Mouse (Mus musculus) adrenal gland, postnatal 0 days (tissue): ENCODE results near the gene Polr3c. TPM values are rescaled to one million over a fixed set of nuclear protein-coding genes. Genes with fewer than 3 reads are reported as not detected.

Experiments
- polyA plus RNA-seq: library from polyadenylated mRNA; unstranded; fragments of >200 nt; fragmentation: Nextera tagmentation; extraction: Ambion mirVana; gene quantifications from 2 replicates; pipeline ENCODE4 v1.2.1, GENCODE M21; 2015

Polr3c gene
- polyA plus RNA-seq, result 21.9 and 26.0 TPM in 2 replicates

GRCm38 (mm10) chr3:96727343-96727827 is at the start of gene Polr3c, which contains the start of gene Rnf115:
Gene Polr3c (minus strand): TSS chr3:96727628.
Gene Rnf115 (plus strand): TSS chr3:96727664.

GRCm38 (mm10) chr3:96707903-96708683 is 19.3 kb downstream of the Polr3c start, which contains the start of gene Nudt17:
Gene Nudt17 (minus strand): TSS chr3:96708562.

GRCm38 (mm10) chr3:96696198-96696765 is 31.1 kb downstream of the Polr3c start, which contains the start of gene Pias3:
Gene Pias3 (plus strand): TSS chr3:96696384.

GRCm38 (mm10) chr3:96669727-96670468 is 57.5 kb downstream of the Polr3c start, which contains the start of gene Ankrd35:
Gene Ankrd35 (plus strand): TSS chr3:96670131.

Other genes with a start within 250 kb of the Polr3c start
- gene Hfe2, start 202.5 kb downstream of the Polr3c start, polyA plus RNA-seq, result 0.88 and 1.3 TPM in 2 replicates
- gene Txnip, start 169.7 kb downstream of the Polr3c start, polyA plus RNA-seq, result 428 and 484 TPM in 2 replicates
- gene Gm16253, start 150.6 kb downstream of the Polr3c start, polyA plus RNA-seq, result 0.54 and 0.76 TPM in 2 replicates
- gene Polr3gl, start 133.4 kb downstream of the Polr3c start, polyA plus RNA-seq, result 34.6 and 48.1 TPM in 2 replicates
- gene Ankrd34a, start 131.0 kb downstream of the Polr3c start, polyA plus RNA-seq, result 1.1 and 1.6 TPM in 2 replicates
- 6.3 and 7.1 TPM in 2 replicates for gene Lix1l, start 126.5 kb downstream of the Polr3c start, polyA plus RNA-seq
- gene Rbm8a, start 97.7 kb downstream of the Polr3c start, polyA plus RNA-seq, result 66.6 and 83.3 TPM in 2 replicates
- 55.1 and 71.8 TPM in 2 replicates for gene Pex11b, start 92.3 kb downstream of the Polr3c start, polyA plus RNA-seq
- gene Gm42957, start 92.2 kb downstream of the Polr3c start, polyA plus RNA-seq, result 0.06 TPM in 1 of 2 replicates, not detected in the other
- 0.84 and 1.3 TPM in 2 replicates for gene Itga10, start 82.0 kb downstream of the Polr3c start, polyA plus RNA-seq
- gene Ankrd35, start 57.5 kb downstream of the Polr3c start, polyA plus RNA-seq, result 1.5 and 2.2 TPM in 2 replicates
- 24.3 and 35.9 TPM in 2 replicates for gene Pias3, start 31.2 kb downstream of the Polr3c start, polyA plus RNA-seq
- 5.5 and 10.6 TPM in 2 replicates for gene Nudt17, start 19.1 kb downstream of the Polr3c start, polyA plus RNA-seq
- 36.9 and 51.1 TPM in 2 replicates for gene Rnf115, start within 50 bp of the Polr3c start, polyA plus RNA-seq
- gene Pdzk1, start 101.7 kb upstream of the Polr3c start, polyA plus RNA-seq, result 1.8 and 2.4 TPM in 2 replicates
- 0.06 and 0.15 TPM in 2 replicates for gene Cd160, start 101.7 kb upstream of the Polr3c start, polyA plus RNA-seq
- 1.6 and 1.7 TPM in 2 replicates for gene Gja5, start 177.1 kb upstream of the Polr3c start, polyA plus RNA-seq
- gene Gpr89, start 177.7 kb upstream of the Polr3c start, polyA plus RNA-seq, result 28.3 and 36.6 TPM in 2 replicates
- 0.02 and 0.03 TPM in 2 replicates for gene Gja8, start 198.4 kb upstream of the Polr3c start, polyA plus RNA-seq